Mouse (Mus musculus): ENCODE data around the gene Cntn4. TPM values are rescaled to one million over a fixed set of nuclear protein-coding genes. Genes with fewer than 3 reads are reported as not detected.

Cntn4 gene
- total RNA-seq, 2 experiments from 2014 or later, result not detected

GRCm38 (mm10) chr6:106056123-106056522 lies 378.7 kb downstream of the Cntn4 start:
- no peak for ATAC-seq (replicated peaks; ENCODE audit: low FRiP score, poor library complexity, severe bottlenecking)

GRCm38 (mm10) chr6:106078071-106078603 lies 400.7 kb downstream of the Cntn4 start:
- ATAC-seq (replicated peaks; ENCODE audit: low FRiP score, poor library complexity, severe bottlenecking), result no peak

GRCm38 (mm10) chr6:106078629-106079028 lies 401.2 kb downstream of the Cntn4 start:
- ATAC-seq (replicated peaks; ENCODE audit: low FRiP score, poor library complexity, severe bottlenecking), result no peak

- ATAC-seq (replicated peaks; ENCODE audit: low FRiP score, poor library complexity, severe bottlenecking), result no peak
Measured at GRCm38 (mm10) chr6:106097856-106098255, 420.4 kb downstream of the Cntn4 start.

GRCm38 (mm10) chr6:106118523-106119081 lies 441.1 kb downstream of the Cntn4 start:
- ATAC-seq (replicated peaks; ENCODE audit: low FRiP score, poor library complexity, severe bottlenecking), result no peak

GRCm38 (mm10) chr6:106153530-106153929 lies 476.1 kb downstream of the Cntn4 start:
- no peak for ATAC-seq (replicated peaks; ENCODE audit: low FRiP score, poor library complexity, severe bottlenecking)

GRCm38 (mm10) chr6:106155362-106155761 lies 477.9 kb downstream of the Cntn4 start:
- no peak for ATAC-seq (replicated peaks; ENCODE audit: low FRiP score, poor library complexity, severe bottlenecking)

- ATAC-seq (replicated peaks; ENCODE audit: low FRiP score, poor library complexity, severe bottlenecking), result no peak
Measured at GRCm38 (mm10) chr6:106177546-106177945, 500.1 kb downstream of the Cntn4 start.

- no peak for ATAC-seq (replicated peaks; ENCODE audit: low FRiP score, poor library complexity, severe bottlenecking)
Measured at GRCm38 (mm10) chr6:106181596-106181995, 504.1 kb downstream of the Cntn4 start.

GRCm38 (mm10) chr6:106200974-106201373 lies 523.5 kb downstream of the Cntn4 start:
- no peak for ATAC-seq (replicated peaks; ENCODE audit: low FRiP score, poor library complexity, severe bottlenecking)

- ATAC-seq (replicated peaks; ENCODE audit: low FRiP score, poor library complexity, severe bottlenecking), result no peak
Measured at GRCm38 (mm10) chr6:106207401-106207800, 529.9 kb downstream of the Cntn4 start.

- ATAC-seq (replicated peaks; ENCODE audit: low FRiP score, poor library complexity, severe bottlenecking), result no peak
Measured at GRCm38 (mm10) chr6:106213071-106213470, 535.6 kb downstream of the Cntn4 start.

GRCm38 (mm10) chr6:106237046-106237948 lies 559.8 kb downstream of the Cntn4 start:
- ATAC-seq (replicated peaks; ENCODE audit: low FRiP score, poor library complexity, severe bottlenecking), result no peak

- no peak for ATAC-seq (replicated peaks; ENCODE audit: low FRiP score, poor library complexity, severe bottlenecking)
Measured at GRCm38 (mm10) chr6:106241553-106241952, 564.1 kb downstream of the Cntn4 start.

GRCm38 (mm10) chr6:106263396-106263795 lies 585.9 kb downstream of the Cntn4 start:
- ATAC-seq (replicated peaks; ENCODE audit: low FRiP score, poor library complexity, severe bottlenecking), result no peak

GRCm38 (mm10) chr6:106265487-106265886 lies 588.0 kb downstream of the Cntn4 start:
- ATAC-seq (replicated peaks; ENCODE audit: low FRiP score, poor library complexity, severe bottlenecking), result no peak

- no peak for ATAC-seq (replicated peaks; ENCODE audit: low FRiP score, poor library complexity, severe bottlenecking)
Measured at GRCm38 (mm10) chr6:106266304-106266703, 588.8 kb downstream of the Cntn4 start.

GRCm38 (mm10) chr6:106268723-106269122 lies 591.3 kb downstream of the Cntn4 start:
- no peak for ATAC-seq (replicated peaks; ENCODE audit: low FRiP score, poor library complexity, severe bottlenecking)

- ATAC-seq (replicated peaks; ENCODE audit: low FRiP score, poor library complexity, severe bottlenecking), result no peak
Measured at GRCm38 (mm10) chr6:106277139-106277538, 599.7 kb downstream of the Cntn4 start.

GRCm38 (mm10) chr6:106281621-106282020 lies 604.2 kb downstream of the Cntn4 start:
- no peak for ATAC-seq (replicated peaks; ENCODE audit: low FRiP score, poor library complexity, severe bottlenecking)

GRCm38 (mm10) chr6:106283815-106284214 lies 606.4 kb downstream of the Cntn4 start:
- ATAC-seq (replicated peaks; ENCODE audit: low FRiP score, poor library complexity, severe bottlenecking), result no peak
